Mouse (Mus musculus) midbrain, embryonic 11.5 days (tissue): ENCODE data around the gene Hoxb13. TPM values are rescaled to one million over a fixed set of nuclear protein-coding genes. Genes with fewer than 3 reads are reported as not detected.
A peak's percentile ranks its signal among the peaks of the same experiment; 100 is the strongest.

Experiments used
- ATAC-seq: fragments of 200-750 bp; cut with Nextera tagmentation; 2 replicates; pipeline ENCODE4 v1.8.0; 2017; ENCODE audit warnings: moderate TSS enrichment, moderate library complexity; ENCODE audit not compliant: low FRiP score
- DNase-seq: peaks from one replicate; pipeline ENCODE4 v3.0.0; 2015; ENCODE audit warnings: low spot score; ENCODE audit errors: missing footprints
- H3K27ac ChIP-seq: fragments of 300-500 bp; sonication (generic); 2 replicates; pipeline ENCODE4 v1.5.1; 2014; ENCODE audit warnings: low read depth, low read length
- H3K27me3 ChIP-seq: fragments of 300-500 bp; sonication (generic); 2 replicates; pipeline ENCODE4 v1.6.1; 2014; ENCODE audit warnings: mild to moderate bottlenecking, low read length, moderate library complexity, mixed read lengths; ENCODE audit not compliant: control insufficient read depth, insufficient read depth
- H3K36me3 ChIP-seq: fragments of 300-500 bp; sonication (generic); 2 replicates; pipeline ENCODE4 v1.6.1; 2014; ENCODE audit warnings: mild to moderate bottlenecking, low read length, moderate library complexity, mixed read lengths; ENCODE audit not compliant: control insufficient read depth, insufficient read depth
- H3K4me1 ChIP-seq: fragments of 300-500 bp; sonication (generic); 2 replicates; pipeline ENCODE4 v1.6.1; 2014; ENCODE audit warnings: low read length; ENCODE audit not compliant: control insufficient read depth, insufficient read depth
- H3K4me2 ChIP-seq: fragments of 300-500 bp; sonication (generic); 2 replicates; pipeline ENCODE4 v1.6.1; 2014; ENCODE audit warnings: mild to moderate bottlenecking, moderate library complexity
- H3K4me3 ChIP-seq: fragments of 300-500 bp; sonication (generic); 2 replicates; pipeline ENCODE4 v1.5.1; 2014; ENCODE audit warnings: low read depth, low read length
- H3K9ac ChIP-seq: fragments of 300-500 bp; sonication (generic); 2 replicates; pipeline ENCODE4 v1.6.1; 2014; ENCODE audit warnings: low read length
- H3K9me3 ChIP-seq: fragments of 300-500 bp; sonication (generic); 2 replicates; pipeline ENCODE4 v1.6.1; 2016; ENCODE audit warnings: low read length; ENCODE audit not compliant: control insufficient read depth
- WGBS: fragments of 180-500 bp; shearing (Covaris S2); extraction: QIAGEN DNeasy Blood & Tissue Kit; methylation state at CpG from one replicate; pipeline ENCODE4 v1.1.7; 2014; 5-methylcytosine and 5-hydroxymethylcytosine counted together
- polyA plus RNA-seq: library from polyadenylated mRNA; unstranded; fragments of >200 nt; fragmentation: Nextera tagmentation; extraction: Ambion mirVana; gene quantifications from 2 replicates; pipeline ENCODE4 v1.2.1, GENCODE M21; 2014

Hoxb13 gene
- polyA plus RNA-seq, 1 experiment from 2014 or later: not detected

DNA sequence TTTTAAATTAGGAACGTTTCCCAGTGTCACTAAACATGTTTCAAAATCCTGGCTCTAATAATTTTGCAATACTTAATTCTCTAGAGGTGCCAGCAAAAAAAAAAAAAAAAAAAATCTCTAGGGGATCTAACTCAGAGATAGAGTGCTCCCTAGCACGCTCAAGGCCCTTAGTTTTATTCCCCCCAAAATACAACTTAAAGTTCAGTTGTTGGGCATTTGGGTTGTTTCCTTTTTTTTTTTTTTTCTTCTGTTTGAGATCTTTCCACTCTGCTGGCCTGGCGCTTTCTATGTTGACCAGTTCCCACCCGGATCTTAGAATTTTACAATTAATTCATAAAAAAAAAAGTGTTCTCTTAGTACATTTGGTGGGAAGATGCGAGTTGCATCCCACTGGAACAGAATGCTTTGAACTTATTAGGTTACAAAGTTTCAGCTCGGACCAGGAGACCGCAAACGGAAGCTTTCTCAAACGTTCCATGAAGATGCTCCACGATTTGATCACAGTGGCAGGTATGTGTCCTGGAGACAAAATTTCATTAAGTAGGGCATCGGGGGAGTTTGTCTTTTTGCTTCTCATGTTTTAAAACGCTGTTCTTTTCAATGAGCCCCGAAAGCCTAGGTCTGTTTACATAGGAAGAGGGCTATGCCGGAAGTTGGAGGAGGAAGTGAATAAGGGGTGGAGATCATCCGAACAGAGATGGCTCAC is 11.5 kb downstream of the Hoxb13 start:
- 4% methylated on average over 15 of the region's 15 CpGs for WGBS
- Histone ChIP-seq H3K9ac (no peak overlapping the region), H3K4me1 (no peaks in the 10 kb centered on the region), H3K4me3 (no peak overlapping the region), H3K9me3 (no peaks in the 10 kb centered on the region), H3K4me2 (no peak overlapping the region), H3K27me3 (peaks cover 87% of the 10 kb centered on the region), H3K36me3 (no peaks in the 10 kb centered on the region), H3K27ac (no peak overlapping the region)
- no peak for ATAC-seq
- DNase-seq: peak; percentile 89

DNA sequence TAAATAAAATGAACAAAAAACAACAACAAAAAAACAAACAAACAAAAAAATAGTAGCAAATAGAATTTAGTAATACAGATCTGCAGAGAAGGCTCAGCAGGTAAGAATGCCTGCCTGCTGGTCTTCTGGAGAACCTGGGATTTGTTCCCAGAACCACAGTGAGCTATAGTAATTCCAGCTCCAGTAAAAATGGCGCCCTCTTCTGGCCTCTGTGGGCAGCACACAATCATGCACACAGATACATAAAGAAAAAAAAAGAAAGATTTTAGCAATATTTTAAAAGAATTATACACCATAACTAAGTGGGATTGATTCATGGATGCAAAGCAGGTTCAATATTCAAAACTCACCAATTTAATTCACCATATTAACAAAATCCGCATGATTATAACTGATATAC is 29.7 kb downstream of the Hoxb13 start:
- WGBS: 43% methylated on average over 2 of the region's 2 CpGs
- Histone ChIP-seq H3K27me3 (no peaks in the 10 kb centered on the region; the same call in 1 of the 2 replicates), H3K9ac (no peak overlapping the region), H3K36me3 (no peaks in the 10 kb centered on the region), H3K4me1 (no peaks in the 10 kb centered on the region), H3K27ac (no peak overlapping the region), H3K9me3 (no peaks in the 10 kb centered on the region), H3K4me3 (no peak overlapping the region), H3K4me2 (no peak overlapping the region)
- peak; percentile 81 for DNase-seq
- ATAC-seq: no peak

DNA sequence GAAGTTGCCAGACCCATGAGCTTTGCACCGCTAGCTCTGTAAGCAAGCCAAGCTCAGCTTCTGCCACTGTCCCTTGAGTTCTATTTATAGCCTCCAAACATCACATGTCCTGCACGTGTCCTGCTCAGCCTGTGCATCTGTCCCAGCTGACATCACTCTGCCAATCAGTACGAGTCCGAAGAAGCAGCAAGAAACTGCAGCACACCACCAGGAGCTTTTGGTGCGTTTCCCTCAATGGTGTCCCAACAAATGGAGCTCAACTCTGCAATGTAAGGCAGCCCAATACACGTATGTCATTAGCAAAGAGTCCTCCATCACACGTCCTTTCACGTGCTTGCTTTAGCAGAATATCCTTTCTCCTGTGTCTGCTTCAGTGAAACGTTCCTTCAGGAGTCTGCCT is 33.6 kb downstream of the Hoxb13 start:
- Histone ChIP-seq H3K9ac (no peak overlapping the region), H3K27ac (no peak overlapping the region), H3K4me3 (no peak overlapping the region), H3K36me3 (no peaks in the 10 kb centered on the region), H3K4me1 (no peaks in the 10 kb centered on the region), H3K9me3 (no peaks in the 10 kb centered on the region), H3K4me2 (no peak overlapping the region), H3K27me3 (no peaks in the 10 kb centered on the region)
- ATAC-seq: no peak
- 83% methylated on average over 9 of the region's 9 CpGs for WGBS
- DNase-seq: no peak

DNA sequence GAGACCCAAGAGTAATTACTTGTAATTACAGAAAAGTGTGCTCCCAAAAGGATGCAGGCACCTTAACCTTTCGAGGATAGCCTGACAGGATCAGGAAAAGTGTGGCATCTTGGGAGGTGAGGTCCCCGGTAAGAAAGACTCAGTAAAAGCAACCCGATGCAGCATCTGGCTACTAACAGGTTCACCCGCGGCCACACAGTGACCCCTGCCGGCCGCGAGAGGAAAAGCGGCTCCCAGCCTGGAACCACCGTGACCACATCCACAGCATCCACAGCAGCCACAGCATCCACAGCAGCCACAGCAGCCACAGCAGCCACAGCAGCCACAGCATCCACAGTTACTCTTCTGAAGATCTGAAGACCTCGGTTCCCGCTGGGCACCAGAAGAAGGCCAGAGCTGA is 40.8 kb downstream of the Hoxb13 start:
- H3K27me3 ChIP-seq: no peaks in the 10 kb centered on the region; the same call in 1 of the 2 replicates

DNA sequence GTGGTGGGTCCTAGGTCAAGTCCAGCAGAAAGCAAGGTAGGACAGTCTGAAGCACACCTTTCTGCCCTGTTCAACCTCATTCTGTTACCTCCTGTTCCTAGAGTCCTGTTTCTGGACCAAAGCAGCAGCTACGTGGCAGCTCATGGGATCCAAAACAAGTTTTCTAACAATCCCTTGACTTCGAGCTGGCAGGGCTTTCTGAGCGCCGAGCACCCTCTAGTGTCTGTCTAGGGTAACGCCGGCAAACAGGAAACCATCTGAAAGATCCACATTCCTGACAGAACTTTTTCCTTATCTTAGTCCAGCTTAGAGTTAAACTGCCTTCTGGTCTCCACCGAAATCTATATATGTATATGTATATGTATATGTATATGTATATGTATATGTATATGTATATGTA is 46.1 kb downstream of the Hoxb13 start:
- Histone ChIP-seq H3K9ac (no peak overlapping the region), H3K27me3 (no peaks in the 10 kb centered on the region; the same call in 1 of the 2 replicates), H3K4me2 (no peak overlapping the region), H3K4me1 (no peaks in the 10 kb centered on the region), H3K27ac (no peak overlapping the region), H3K4me3 (no peak overlapping the region), H3K36me3 (no peaks in the 10 kb centered on the region), H3K9me3 (no peaks in the 10 kb centered on the region)
- WGBS: 2% methylated on average over 7 of the region's 7 CpGs
- peak; percentile 92 for DNase-seq
- ATAC-seq: no peak

More for the DNA sequence above, 40.8 kb downstream of the Hoxb13 start:
- WGBS: 3% methylated on average over 12 of the region's 12 CpGs
- DNase-seq: peak; percentile 92
- no peaks in the 10 kb centered on the region for H3K9me3 ChIP-seq
- H3K4me3 ChIP-seq: no peak overlapping the region
- no peaks in the 10 kb centered on the region for H3K36me3 ChIP-seq
- no peak overlapping the region for H3K4me2 ChIP-seq
- no peak overlapping the region for H3K9ac ChIP-seq
- no peak for ATAC-seq
- H3K27ac ChIP-seq: no peak overlapping the region
- H3K4me1 ChIP-seq: no peaks in the 10 kb centered on the region

Other genes starting within 250 kb of the Hoxb13 start
- gene Igf2bp1, start 188.4 kb upstream of the Hoxb13 start, polyA plus RNA-seq: 92.9 and 95.1 TPM in 2 replicates
- not detected in 2 replicates for gene Gip, start 169.8 kb upstream of the Hoxb13 start, polyA plus RNA-seq
- 36.7 and 43.0 TPM in 2 replicates for gene Snf8, start 159.4 kb upstream of the Hoxb13 start, polyA plus RNA-seq
- 21.5 and 22.3 TPM in 2 replicates for gene Ube2z, start 128.9 kb upstream of the Hoxb13 start, polyA plus RNA-seq
- 405 and 437 TPM in 2 replicates for gene Atp5g1, start 118.6 kb upstream of the Hoxb13 start, polyA plus RNA-seq
- not detected in 2 replicates for gene Calcoco2, start 82.4 kb upstream of the Hoxb13 start, polyA plus RNA-seq
- gene Ttll6, start 60.5 kb upstream of the Hoxb13 start, polyA plus RNA-seq: not detected in 2 replicates
- gene Hoxb9, start 77.1 kb downstream of the Hoxb13 start, polyA plus RNA-seq: not detected in 2 replicates
- gene Hoxb8, start 87.6 kb downstream of the Hoxb13 start, polyA plus RNA-seq: not detected in 2 replicates
- not detected in 2 replicates for gene Hoxb7, start 92.3 kb downstream of the Hoxb13 start, polyA plus RNA-seq
- not detected in 2 replicates for gene Hoxb6, start 98.2 kb downstream of the Hoxb13 start, polyA plus RNA-seq
- gene Hoxb5, start 109.0 kb downstream of the Hoxb13 start, polyA plus RNA-seq: not detected in 2 replicates
- not detected in 2 replicates for gene Hoxb4, start 124.0 kb downstream of the Hoxb13 start, polyA plus RNA-seq
- not detected in 2 replicates for gene Hoxb3, start 129.0 kb downstream of the Hoxb13 start, polyA plus RNA-seq
- not detected in 2 replicates for gene Hoxb2, start 156.2 kb downstream of the Hoxb13 start, polyA plus RNA-seq
- gene Hoxb1, start 171.4 kb downstream of the Hoxb13 start, polyA plus RNA-seq: not detected in 2 replicates